11 mouse cellular contexts compared by ENCODE assay signal in the genomic region with DNA sequence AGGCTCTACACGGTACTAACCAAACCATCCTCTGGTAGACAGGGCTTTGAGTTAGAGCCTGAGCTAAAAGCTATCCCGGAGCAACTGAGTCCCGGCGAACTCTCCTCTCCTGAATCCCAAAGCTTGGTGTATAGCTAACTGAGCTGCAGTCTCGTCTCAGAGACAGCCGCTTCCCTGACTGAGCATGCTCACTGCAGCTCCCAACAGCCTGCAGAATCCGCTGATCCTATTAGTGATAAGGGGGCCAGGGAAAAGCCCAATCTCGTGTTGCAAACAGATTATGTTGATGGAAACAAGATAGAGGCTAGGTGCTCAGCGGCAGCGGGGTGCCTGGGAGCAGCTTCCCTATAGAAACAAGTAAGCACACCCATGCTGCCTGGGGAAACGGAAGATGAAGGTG. TPM values are rescaled to one million over a fixed set of nuclear protein-coding genes. Genes with fewer than 3 reads are reported as not detected.
DNase-seq lines count a peak whose midpoint lies in the region; ATAC-seq lines count a peak whose summit lies in the region.
"Had no signal": no experiment of that assay in that cellular context is flagged by ENCODE, and none has a peak within 500 bp of the region (broad histone marks: within the 10 kb centered on the region; RNA-seq: fewer than 3 reads in every experiment).

No protein-coding gene starts in this region.

- 44% methylated on average over 11 of the region's 11 CpGs for WGBS in kidney, embryonic 16.5 days
- WGBS in forebrain, embryonic 12.5 days: 29% methylated on average over 11 of the region's 11 CpGs
- WGBS in midbrain, embryonic 14.5 days: 17% methylated on average over 11 of the region's 11 CpGs
- WGBS in liver, embryonic 11.5 days: 17% methylated on average over 11 of the region's 11 CpGs

- H3K36me3 ChIP-seq in kidney, embryonic 16.5 days (ENCODE audit: insufficient read depth, low read length): no peaks in the 10 kb centered on the region
- H3K36me3 ChIP-seq in forebrain, embryonic 12.5 days (replicated peaks): no peaks in the 10 kb centered on the region
- H3K36me3 ChIP-seq in midbrain, embryonic 14.5 days (ENCODE audit: control insufficient read depth, insufficient read depth, low read length): no peaks in the 10 kb centered on the region
- no peaks in the 10 kb centered on the region for H3K36me3 ChIP-seq in liver, embryonic 11.5 days (ENCODE audit: control insufficient read depth, insufficient read depth, low read length)
- H3K36me3 ChIP-seq: limb, embryonic 15.5 days; stomach, embryonic 15.5 days had no signal

- 0 out of 2 replicates have a peak overlapping the region, but pooled peaks have one; percentile 3 for H3K9ac ChIP-seq in kidney, embryonic 16.5 days (replicated peaks; ENCODE audit: low read length)
- no peak overlapping the region for H3K9ac ChIP-seq in forebrain, embryonic 12.5 days
- H3K9ac ChIP-seq in midbrain, embryonic 14.5 days (replicated peaks; ENCODE audit: low read length): peak overlapping the region; percentile 24; the same call in 1 of the 2 replicates
- H3K9ac ChIP-seq in liver, embryonic 11.5 days (ENCODE audit: low read depth, low read length): no peak overlapping the region
- H3K9ac ChIP-seq: limb, embryonic 15.5 days; stomach, embryonic 15.5 days had no signal

- 0 out of 2 replicates have a peak, but pooled peaks cover 4% of the 10 kb centered on the region for H3K4me1 ChIP-seq in kidney, embryonic 16.5 days (ENCODE audit: insufficient read depth, low read length)
- H3K4me1 ChIP-seq in forebrain, embryonic 12.5 days: peaks cover 15% of the 10 kb centered on the region
- peaks cover 17% of the 10 kb centered on the region for H3K4me1 ChIP-seq in midbrain, embryonic 14.5 days (ENCODE audit: control insufficient read depth, insufficient read depth, low read length)
- H3K4me1 ChIP-seq in liver, embryonic 11.5 days (replicated peaks; ENCODE audit: control insufficient read depth, insufficient read depth, low read length): no peaks in the 10 kb centered on the region

- H3K27me3 ChIP-seq in kidney, embryonic 16.5 days (ENCODE audit: insufficient read depth, low read length): peaks cover 9% of the 10 kb centered on the region; the same call in 1 of the 2 replicates
- H3K27me3 ChIP-seq in forebrain, embryonic 12.5 days: peaks cover 13% of the 10 kb centered on the region
- H3K27me3 ChIP-seq in midbrain, embryonic 14.5 days (ENCODE audit: control insufficient read depth, insufficient read depth, low read length): no peaks in the 10 kb centered on the region
- H3K27me3 ChIP-seq in liver, embryonic 11.5 days (replicated peaks; ENCODE audit: control insufficient read depth, insufficient read depth, low read length): no peaks in the 10 kb centered on the region; the same call in 1 of the 2 replicates
- H3K27me3 ChIP-seq: limb, embryonic 15.5 days; stomach, embryonic 15.5 days had no signal

- no peaks in the 10 kb centered on the region for H3K9me3 ChIP-seq in kidney, embryonic 16.5 days (ENCODE audit: low read length)
- no peaks in the 10 kb centered on the region for H3K9me3 ChIP-seq in forebrain, embryonic 12.5 days
- H3K9me3 ChIP-seq in midbrain, embryonic 14.5 days (ENCODE audit: control insufficient read depth, low read length): no peaks in the 10 kb centered on the region
- no peaks in the 10 kb centered on the region for H3K9me3 ChIP-seq in liver, embryonic 11.5 days (ENCODE audit: control insufficient read depth, low read length)
- H3K9me3 ChIP-seq: limb, embryonic 15.5 days; stomach, embryonic 15.5 days had no signal

- H3K27ac ChIP-seq in kidney, embryonic 16.5 days (ENCODE audit: low read length): no peak overlapping the region
- H3K27ac ChIP-seq in forebrain, embryonic 12.5 days: no peak overlapping the region
- H3K27ac ChIP-seq in midbrain, embryonic 14.5 days (replicated peaks; ENCODE audit: low read depth, low read length): no peak overlapping the region
- no peak overlapping the region for H3K27ac ChIP-seq in liver, embryonic 11.5 days (ENCODE audit: low read depth, low read length)

- no peak overlapping the region for H3K4me3 ChIP-seq in kidney, embryonic 16.5 days (ENCODE audit: low read length)
- no peak overlapping the region for H3K4me3 ChIP-seq in forebrain, embryonic 12.5 days (replicated peaks)
- no peak overlapping the region for H3K4me3 ChIP-seq in midbrain, embryonic 14.5 days (replicated peaks; ENCODE audit: low read depth, low read length)
- no peak overlapping the region for H3K4me3 ChIP-seq in liver, embryonic 11.5 days (ENCODE audit: low read depth, low read length)
- H3K4me3 ChIP-seq: limb, embryonic 15.5 days; stomach, embryonic 15.5 days had no signal

- H3K4me2 ChIP-seq in kidney, embryonic 16.5 days (replicated peaks; ENCODE audit: low read depth, low read length): 0 out of 2 replicates have a peak overlapping the region, but pooled peaks have one; percentile 8
- H3K4me2 ChIP-seq in forebrain, embryonic 12.5 days: 0 out of 2 replicates have a peak overlapping the region, but pooled peaks have one; percentile 21
- H3K4me2 ChIP-seq in midbrain, embryonic 14.5 days (ENCODE audit: low read length): peak overlapping the region; percentile 43
- H3K4me2 ChIP-seq in liver, embryonic 11.5 days: no peak overlapping the region

- no peak for ATAC-seq in kidney, embryonic 16.5 days (ENCODE audit: low FRiP score, low TSS enrichment)
- ATAC-seq in forebrain, embryonic 12.5 days (ENCODE audit: low FRiP score): no peak
- no peak for ATAC-seq in midbrain, embryonic 14.5 days (ENCODE audit: low FRiP score, low TSS enrichment)
- ATAC-seq in liver, embryonic 11.5 days (replicated peaks; ENCODE audit: low FRiP score): no peak

- DNase-seq in kidney, postnatal 14 days: no peak
- DNase-seq in embryo, embryonic 11 days: peak; percentile 22
- peak; percentile 70 for DNase-seq in midbrain, embryonic 14.5 days
- no peak for DNase-seq in liver, embryonic 11.5 days (ENCODE audit: low spot score)
- DNase-seq in urinary bladder, postnatal 25 days (ENCODE audit: low spot score): no peak
- DNase-seq: adrenal gland, postnatal 10 days; cerebellum, adult 9-10 months had no signal

RNA-seq across cellular contexts. Expression of a gene that starts 40.5 kb away (rescaled TPM):
- polyA plus RNA-seq in kidney, embryonic 16.5 days (2015; fragmentation: Nextera tagmentation; extraction: Ambion mirVana): 0.30 and 0.39 TPM in 2 replicates
- polyA plus RNA-seq in forebrain, embryonic 12.5 days (2016; fragmentation: Nextera tagmentation; extraction: Ambion mirVana): 0.37 and 0.50 TPM in 2 replicates
- 0.23 and 0.29 TPM in 2 replicates for polyA plus RNA-seq in midbrain, embryonic 14.5 days (2014; fragmentation: Nextera tagmentation; extraction: Ambion mirVana)
- polyA plus RNA-seq in liver, embryonic 11.5 days (2014; fragmentation: Nextera tagmentation; extraction: Ambion mirVana): 0.16 and 0.25 TPM in 2 replicates

RNA-seq across cellular contexts. Expression of a gene that starts 45.0 kb away (rescaled TPM):
- 131 and 137 TPM in 2 replicates for polyA plus RNA-seq in kidney, embryonic 16.5 days (2015; fragmentation: Nextera tagmentation; extraction: Ambion mirVana)
- polyA plus RNA-seq in forebrain, embryonic 12.5 days (2016; fragmentation: Nextera tagmentation; extraction: Ambion mirVana): 187 and 191 TPM in 2 replicates
- 26.5 and 39.3 TPM in 2 replicates for polyA plus RNA-seq in midbrain, embryonic 14.5 days (2014; fragmentation: Nextera tagmentation; extraction: Ambion mirVana)
- polyA plus RNA-seq in liver, embryonic 11.5 days (2014; fragmentation: Nextera tagmentation; extraction: Ambion mirVana): 74.9 and 78.5 TPM in 2 replicates

Comparison
In these comparisons a context has a peak if more than half of its experiments do, and no peak if none do; other contexts are left out.
1. H3K9ac ChIP-seq: peak in kidney, embryonic 16.5 days (single experiment) and midbrain, embryonic 14.5 days (single experiment); none in forebrain, embryonic 12.5 days (single experiment) and liver, embryonic 11.5 days (single experiment).
2. DNase-seq: peak in embryo, embryonic 11 days (single experiment) and midbrain, embryonic 14.5 days (single experiment); none in kidney, postnatal 14 days (single experiment), liver, embryonic 11.5 days (single experiment) and urinary bladder, postnatal 25 days (single experiment).